Mouse (Mus musculus): ENCODE measurements around the gene BC035044. TPM values are rescaled to one million over a fixed set of nuclear protein-coding genes. Genes with fewer than 3 reads are reported as not detected.

BC035044 gene
- polyA plus RNA-seq, 1 experiment from 2014 or later: 0.60 TPM

- Histone ChIP-seq H3K27ac (replicated peaks) (peak overlapping the region; percentile 93), H3K36me3 (no peaks in the 10 kb centered on the region), H3K4me3 (peak overlapping the region; percentile 80), H3K4me2 (replicated peaks) (peak overlapping the region; percentile 65), H3K4me1 (peaks cover 25% of the 10 kb centered on the region), H3K27me3 (no peaks in the 10 kb centered on the region), H3K9me3 (no peaks in the 10 kb centered on the region), H3K9ac (replicated peaks) (peak overlapping the region; percentile 76)
- peak; percentile 46 for ATAC-seq (replicated peaks)
- WGBS: under 1% methylated on average over 49 of the region's 49 CpGs
These were observed 52.3 kb downstream of the BC035044 start for GRCm38 (mm10) chr6:128838342-128839265.

- H3K27me3 ChIP-seq: no peaks in the 10 kb centered on the region
- peak overlapping the region; percentile 65 for H3K4me2 ChIP-seq (replicated peaks)
- peak overlapping the region; percentile 93 for H3K27ac ChIP-seq (replicated peaks)
- no peaks in the 10 kb centered on the region for H3K36me3 ChIP-seq
- H3K4me1 ChIP-seq: peaks cover 25% of the 10 kb centered on the region
- peak overlapping the region; percentile 80 for H3K4me3 ChIP-seq
- ATAC-seq (replicated peaks): peak; percentile 42
- H3K9me3 ChIP-seq: no peaks in the 10 kb centered on the region
- H3K9ac ChIP-seq (replicated peaks): peak overlapping the region; percentile 76
- WGBS: 1% methylated on average over 14 of the region's 14 CpGs
These were observed 53.2 kb downstream of the BC035044 start for GRCm38 (mm10) chr6:128837454-128838341.

- Histone ChIP-seq H3K27ac (replicated peaks) (peak overlapping the region; percentile 93), H3K27me3 (no peaks in the 10 kb centered on the region), H3K9me3 (no peaks in the 10 kb centered on the region), H3K4me3 (peak overlapping the region; percentile 80), H3K9ac (replicated peaks) (peak overlapping the region; percentile 76; the same call in 1 of the 2 replicates), H3K36me3 (no peaks in the 10 kb centered on the region), H3K4me2 (replicated peaks) (peak overlapping the region; percentile 65), H3K4me1 (peaks cover 23% of the 10 kb centered on the region)
- no peak for ATAC-seq (replicated peaks)
- 82% methylated on average over 6 of the region's 6 CpGs for WGBS
These were observed 54.0 kb downstream of the BC035044 start for GRCm38 (mm10) chr6:128836955-128837334.

GRCm38 (mm10) chr6:128836191-128836954, 54.6 kb downstream of the BC035044 start:
- 75% methylated on average over 8 of the region's 8 CpGs for WGBS
- Histone ChIP-seq H3K9ac (replicated peaks) (no peak overlapping the region), H3K36me3 (no peaks in the 10 kb centered on the region), H3K9me3 (no peaks in the 10 kb centered on the region), H3K4me1 (peaks cover 17% of the 10 kb centered on the region), H3K4me2 (replicated peaks) (no peak overlapping the region), H3K4me3 (no peak overlapping the region), H3K27ac (replicated peaks) (peak overlapping the region; percentile 93; the same call in 1 of the 2 replicates), H3K27me3 (no peaks in the 10 kb centered on the region)
- no peak for ATAC-seq (replicated peaks)

GRCm38 (mm10) chr6:128835571-128835970, 55.4 kb downstream of the BC035044 start:
- no peak for ATAC-seq (replicated peaks)
- 87% methylated on average over 4 of the region's 4 CpGs for WGBS
- no peak overlapping the region for H3K4me2 ChIP-seq (replicated peaks)
- no peak overlapping the region for H3K9ac ChIP-seq (replicated peaks)
- H3K9me3 ChIP-seq: no peaks in the 10 kb centered on the region
- H3K36me3 ChIP-seq: no peaks in the 10 kb centered on the region
- no peak overlapping the region for H3K4me3 ChIP-seq
- H3K27ac ChIP-seq (replicated peaks): no peak overlapping the region
- H3K27me3 ChIP-seq: no peaks in the 10 kb centered on the region
- peaks cover 17% of the 10 kb centered on the region for H3K4me1 ChIP-seq

GRCm38 (mm10) chr6:128833046-128833445, 57.9 kb downstream of the BC035044 start:
- Histone ChIP-seq H3K36me3 (no peaks in the 10 kb centered on the region), H3K4me2 (replicated peaks) (no peak overlapping the region), H3K9ac (replicated peaks) (no peak overlapping the region), H3K27ac (replicated peaks) (no peak overlapping the region), H3K4me1 (peaks cover 7% of the 10 kb centered on the region; the same call in 1 of the 2 replicates), H3K27me3 (no peaks in the 10 kb centered on the region), H3K4me3 (no peak overlapping the region), H3K9me3 (no peaks in the 10 kb centered on the region)
- ATAC-seq (replicated peaks): no peak
- WGBS: 93% methylated on average over 10 of the region's 10 CpGs

GRCm38 (mm10) chr6:128829837-128830236, 61.1 kb downstream of the BC035044 start:
- Histone ChIP-seq H3K27ac (replicated peaks) (no peak overlapping the region), H3K9me3 (no peaks in the 10 kb centered on the region), H3K27me3 (no peaks in the 10 kb centered on the region), H3K9ac (replicated peaks) (no peak overlapping the region), H3K36me3 (no peaks in the 10 kb centered on the region), H3K4me2 (replicated peaks) (no peak overlapping the region), H3K4me1 (no peaks in the 10 kb centered on the region), H3K4me3 (no peak overlapping the region)
- WGBS: 73% methylated on average over 4 of the region's 4 CpGs
- no peak for ATAC-seq (replicated peaks)

- H3K9me3 ChIP-seq: no peaks in the 10 kb centered on the region
- no peak overlapping the region for H3K4me3 ChIP-seq
- no peaks in the 10 kb centered on the region for H3K4me1 ChIP-seq
- H3K4me2 ChIP-seq (replicated peaks): no peak overlapping the region
- no peaks in the 10 kb centered on the region for H3K27me3 ChIP-seq
- 86% methylated on average over 3 of the region's 3 CpGs for WGBS
- ATAC-seq (replicated peaks): no peak
- H3K9ac ChIP-seq (replicated peaks): no peak overlapping the region
- H3K36me3 ChIP-seq: no peaks in the 10 kb centered on the region
- H3K27ac ChIP-seq (replicated peaks): no peak overlapping the region
These were observed 64.1 kb downstream of the BC035044 start for GRCm38 (mm10) chr6:128826781-128827180.

- Histone ChIP-seq H3K9ac (replicated peaks) (no peak within 1 kb of the TSS), H3K9me3 (no peaks in the 10 kb centered on the region), H3K4me3 (no peak within 1 kb of the TSS), H3K27ac (replicated peaks) (no peak within 1 kb of the TSS), H3K27me3 (no peaks in the 10 kb centered on the region), H3K4me1 (no peaks in the 10 kb centered on the region), H3K36me3 (no peaks in the 10 kb centered on the region), H3K4me2 (replicated peaks) (no peak within 1 kb of the TSS)
- ATAC-seq (replicated peaks): no peak
- WGBS: 89% methylated on average over 6 of the region's 6 CpGs
These were observed 64.8 kb downstream of the BC035044 start, which contains the start of the genes Gm44511 and Klrb1b for GRCm38 (mm10) chr6:128826132-128826531. Gm44511 (minus strand) TSS chr6:128826315. Klrb1b (minus strand) TSS chr6:128826331.

- Histone ChIP-seq H3K27me3 (no peaks in the 10 kb centered on the region), H3K27ac (replicated peaks) (no peak overlapping the region), H3K9me3 (no peaks in the 10 kb centered on the region), H3K4me1 (no peaks in the 10 kb centered on the region), H3K4me2 (replicated peaks) (no peak overlapping the region), H3K4me3 (no peak overlapping the region), H3K9ac (replicated peaks) (no peak overlapping the region), H3K36me3 (no peaks in the 10 kb centered on the region)
- 79% methylated on average over 4 of the region's 4 CpGs for WGBS
- no peak for ATAC-seq (replicated peaks)
These were observed 72.7 kb downstream of the BC035044 start for GRCm38 (mm10) chr6:128818083-128818802.

GRCm38 (mm10) chr6:128808532-128808931, 82.4 kb downstream of the BC035044 start:
- Histone ChIP-seq H3K9me3 (no peaks in the 10 kb centered on the region), H3K4me2 (replicated peaks) (no peak overlapping the region), H3K27ac (replicated peaks) (no peak overlapping the region), H3K4me1 (peaks cover 2% of the 10 kb centered on the region; the same call in 1 of the 2 replicates), H3K27me3 (no peaks in the 10 kb centered on the region), H3K9ac (replicated peaks) (no peak overlapping the region), H3K36me3 (no peaks in the 10 kb centered on the region), H3K4me3 (no peak overlapping the region)
- ATAC-seq (replicated peaks): no peak
- 87% methylated on average over 5 of the region's 5 CpGs for WGBS

All from forebrain, embryonic 15.5 days (tissue).